Mouse (Mus musculus) hindbrain, embryonic 15.5 days (tissue): Measurements from ENCODE around the gene Btg1. TPM values are rescaled to one million over a fixed set of nuclear protein-coding genes. Genes with fewer than 3 reads are reported as not detected.
A peak's percentile ranks its signal among the peaks of the same experiment; 100 is the strongest.

Experiments used
- ATAC-seq: fragments of 200-750 bp; cut with Nextera tagmentation; 2 replicates; pipeline ENCODE4 v1.8.0; 2017; ENCODE audit warnings: low read depth, moderate number of reproducible peaks, moderate TSS enrichment; ENCODE audit not compliant: low FRiP score
- H3K27ac ChIP-seq: fragments of 300-500 bp; sonication (generic); replicated peaks from 2 replicates; pipeline ENCODE4 v1.5.1; 2015; ENCODE audit warnings: mild to moderate bottlenecking, inconsistent platforms
- H3K27me3 ChIP-seq: fragments of 300-500 bp; sonication (generic); 2 replicates; pipeline ENCODE4 v1.6.1; 2015; ENCODE audit warnings: control low read depth, inconsistent platforms
- H3K36me3 ChIP-seq: fragments of 300-500 bp; sonication (generic); 2 replicates; pipeline ENCODE4 v1.6.1; 2015; ENCODE audit warnings: control low read depth, inconsistent platforms
- H3K4me1 ChIP-seq: fragments of 300-500 bp; sonication (generic); replicated peaks from 2 replicates; pipeline ENCODE4 v1.6.1; 2015; ENCODE audit warnings: control low read depth, inconsistent platforms
- H3K4me2 ChIP-seq: fragments of 300-500 bp; sonication (generic); 2 replicates; pipeline ENCODE4 v1.6.1; 2015; ENCODE audit warnings: moderate library complexity, mild to moderate bottlenecking, inconsistent platforms
- H3K4me3 ChIP-seq: fragments of 300-500 bp; sonication (generic); 2 replicates; pipeline ENCODE4 v1.5.1; 2015; ENCODE audit warnings: mild to moderate bottlenecking, inconsistent platforms
- H3K9ac ChIP-seq: fragments of 300-500 bp; sonication (generic); 2 replicates; pipeline ENCODE4 v1.6.1; 2015; ENCODE audit warnings: inconsistent platforms
- H3K9me3 ChIP-seq: fragments of 300-500 bp; sonication (generic); 2 replicates; pipeline ENCODE4 v1.6.1; 2016; ENCODE audit warnings: control low read depth, inconsistent platforms
- WGBS: fragments of 180-500 bp; shearing (Covaris S2); methylation state at CpG from one replicate; pipeline ENCODE4 v1.1.7; 2015; 5-methylcytosine and 5-hydroxymethylcytosine counted together
- polyA plus RNA-seq: library from polyadenylated mRNA; unstranded; fragments of >200 nt; fragmentation: Nextera tagmentation; extraction: Ambion mirVana; gene quantifications from 2 replicates; pipeline ENCODE4 v1.2.1, GENCODE M21; 2015

Gene Btg1
- polyA plus RNA-seq, 1 experiment from 2014 or later: 43.2 TPM

- H3K9me3 ChIP-seq: no peaks in the 10 kb centered on the region
- H3K27me3 ChIP-seq: no peaks in the 10 kb centered on the region
- H3K4me3 ChIP-seq: peak overlapping the region; percentile 1; the same call in 1 of the 2 replicates
- H3K9ac ChIP-seq: no peak overlapping the region
- WGBS: 88% methylated on average over 2 of the region's 2 CpGs
- peak overlapping the region; percentile 80 for H3K4me2 ChIP-seq
- no peak overlapping the region for H3K27ac ChIP-seq
- peaks cover 65% of the 10 kb centered on the region for H3K4me1 ChIP-seq
- no peak for ATAC-seq
- 0 out of 2 replicates have a peak, but pooled peaks cover 12% of the 10 kb centered on the region for H3K36me3 ChIP-seq
These were observed 7.6 kb downstream of the Btg1 start for GRCm38 (mm10) chr10:96624406-96624805.

GRCm38 (mm10) chr10:96625061-96625460 is 8.3 kb downstream of the Btg1 start:
- 88% methylated on average over 4 of the region's 4 CpGs for WGBS
- H3K9me3 ChIP-seq: no peaks in the 10 kb centered on the region
- peak overlapping the region; percentile 5 for H3K4me2 ChIP-seq
- H3K4me1 ChIP-seq: peaks cover 59% of the 10 kb centered on the region
- no peaks in the 10 kb centered on the region for H3K27me3 ChIP-seq
- no peak overlapping the region for H3K9ac ChIP-seq
- H3K27ac ChIP-seq: no peak overlapping the region
- H3K4me3 ChIP-seq: no peak overlapping the region
- ATAC-seq: no peak
- 0 out of 2 replicates have a peak, but pooled peaks cover 8% of the 10 kb centered on the region for H3K36me3 ChIP-seq

GRCm38 (mm10) chr10:96625682-96626081 is 8.9 kb downstream of the Btg1 start:
- Histone ChIP-seq H3K9me3 (no peaks in the 10 kb centered on the region), H3K27ac (no peak overlapping the region), H3K36me3 (0 out of 2 replicates have a peak, but pooled peaks cover 8% of the 10 kb centered on the region), H3K4me1 (peaks cover 55% of the 10 kb centered on the region), H3K4me2 (peak overlapping the region; percentile 5), H3K9ac (no peak overlapping the region), H3K27me3 (no peaks in the 10 kb centered on the region), H3K4me3 (no peak overlapping the region)
- no peak; the same call in 1 of the 2 replicates for ATAC-seq
- WGBS: 84% methylated on average over 4 of the region's 4 CpGs

GRCm38 (mm10) chr10:96626120-96626750 is 9.4 kb downstream of the Btg1 start:
- Histone ChIP-seq H3K4me3 (no peak overlapping the region), H3K4me2 (0 out of 2 replicates have a peak overlapping the region, but pooled peaks have one; percentile 7), H3K27ac (no peak overlapping the region), H3K9ac (no peak overlapping the region), H3K9me3 (no peaks in the 10 kb centered on the region), H3K27me3 (no peaks in the 10 kb centered on the region), H3K36me3 (0 out of 2 replicates have a peak, but pooled peaks cover 6% of the 10 kb centered on the region), H3K4me1 (peaks cover 51% of the 10 kb centered on the region)
- WGBS: 94% methylated on average over 10 of the region's 10 CpGs
- no peak for ATAC-seq

- ATAC-seq: no peak
- Histone ChIP-seq H3K27me3 (no peaks in the 10 kb centered on the region), H3K4me3 (no peak overlapping the region), H3K9ac (no peak overlapping the region), H3K27ac (no peak overlapping the region), H3K4me1 (peaks cover 40% of the 10 kb centered on the region), H3K9me3 (no peaks in the 10 kb centered on the region), H3K36me3 (0 out of 2 replicates have a peak, but pooled peaks cover 6% of the 10 kb centered on the region), H3K4me2 (no peak overlapping the region)
- WGBS: 91% methylated on average over 10 of the region's 10 CpGs
These were observed 10.5 kb downstream of the Btg1 start for GRCm38 (mm10) chr10:96627332-96627731.

GRCm38 (mm10) chr10:96628100-96628912 is 11.5 kb downstream of the Btg1 start:
- Histone ChIP-seq H3K9ac (no peak overlapping the region), H3K36me3 (0 out of 2 replicates have a peak, but pooled peaks cover 6% of the 10 kb centered on the region), H3K9me3 (no peaks in the 10 kb centered on the region), H3K4me2 (no peak overlapping the region), H3K27me3 (no peaks in the 10 kb centered on the region), H3K27ac (no peak overlapping the region), H3K4me3 (no peak overlapping the region), H3K4me1 (peaks cover 31% of the 10 kb centered on the region)
- ATAC-seq: 0 out of 2 replicates have a peak, but pooled peaks have one; percentile 52
- 82% methylated on average over 16 of the region's 16 CpGs for whole genome bisulfite sequencing

- Histone ChIP-seq H3K27me3 (no peaks in the 10 kb centered on the region), H3K9me3 (no peaks in the 10 kb centered on the region), H3K36me3 (0 out of 2 replicates have a peak, but pooled peaks cover 6% of the 10 kb centered on the region), H3K4me3 (no peak overlapping the region), H3K4me2 (no peak overlapping the region), H3K9ac (no peak overlapping the region), H3K27ac (no peak overlapping the region), H3K4me1 (peaks cover 25% of the 10 kb centered on the region)
- WGBS: 87% methylated on average over 7 of the region's 7 CpGs
- ATAC-seq: no peak
These were observed 12.1 kb downstream of the Btg1 start for GRCm38 (mm10) chr10:96628913-96629199.

- Histone ChIP-seq H3K9me3 (no peaks in the 10 kb centered on the region), H3K27me3 (no peaks in the 10 kb centered on the region), H3K9ac (no peak overlapping the region), H3K4me1 (peaks cover 17% of the 10 kb centered on the region), H3K27ac (no peak overlapping the region), H3K4me3 (no peak overlapping the region), H3K36me3 (no peaks in the 10 kb centered on the region), H3K4me2 (no peak overlapping the region)
- no peak for ATAC-seq
- WGBS: 87% methylated on average over 5 of the region's 5 CpGs
These were observed 13.3 kb downstream of the Btg1 start for GRCm38 (mm10) chr10:96630110-96630509.

- Histone ChIP-seq H3K4me2 (no peak overlapping the region), H3K9ac (no peak overlapping the region), H3K27me3 (no peaks in the 10 kb centered on the region), H3K4me3 (no peak overlapping the region), H3K27ac (no peak overlapping the region), H3K36me3 (no peaks in the 10 kb centered on the region), H3K9me3 (no peaks in the 10 kb centered on the region), H3K4me1 (peaks cover 14% of the 10 kb centered on the region)
- ATAC-seq: no peak
- 45% methylated on average over 9 of the region's 9 CpGs for WGBS
These were observed 14.4 kb downstream of the Btg1 start for GRCm38 (mm10) chr10:96631066-96631711.

- Histone ChIP-seq H3K9ac (no peak overlapping the region), H3K4me1 (0 out of 2 replicates have a peak, but pooled peaks cover 3% of the 10 kb centered on the region), H3K4me2 (no peak overlapping the region), H3K4me3 (no peak overlapping the region), H3K27me3 (no peaks in the 10 kb centered on the region), H3K9me3 (no peaks in the 10 kb centered on the region), H3K27ac (no peak overlapping the region), H3K36me3 (no peaks in the 10 kb centered on the region)
- no peak for ATAC-seq
- WGBS: 84% methylated on average over 12 of the region's 12 CpGs
These were observed 15.7 kb downstream of the Btg1 start for GRCm38 (mm10) chr10:96632271-96633144.

GRCm38 (mm10) chr10:96633145-96633516 is 16.3 kb downstream of the Btg1 start:
- 76% methylated on average over 4 of the region's 4 CpGs for WGBS
- Histone ChIP-seq H3K27me3 (no peaks in the 10 kb centered on the region), H3K4me2 (no peak overlapping the region), H3K9me3 (no peaks in the 10 kb centered on the region), H3K4me1 (0 out of 2 replicates have a peak, but pooled peaks cover 3% of the 10 kb centered on the region), H3K27ac (no peak overlapping the region), H3K9ac (no peak overlapping the region), H3K4me3 (no peak overlapping the region), H3K36me3 (no peaks in the 10 kb centered on the region)
- no peak for ATAC-seq
